Mouse (Mus musculus): ENCODE results near the gene Tmem184c. TPM values are rescaled to one million over a fixed set of nuclear protein-coding genes. Genes with fewer than 3 reads are reported as not detected.

The Tmem184c gene
- 27.2 and 33.7 TPM in 2 replicates for polyA plus RNA-seq (2014; fragmentation: Nextera tagmentation; extraction: Ambion mirVana)

- Histone ChIP-seq H3K4me2 (ENCODE audit: low read length) (peak within 1 kb of the TSS; percentile 54), H3K27ac (ENCODE audit: low read depth) (0 out of 2 replicates have a peak within 1 kb of the TSS, but pooled peaks have one; percentile 7), H3K9ac (ENCODE audit: low read length) (peak within 1 kb of the TSS; percentile 52), H3K36me3 (ENCODE audit: control insufficient read depth, insufficient read depth, low read length) (peaks cover 4% of the 10 kb centered on the region), H3K4me1 (replicated peaks; ENCODE audit: control insufficient read depth, insufficient read depth, low read length) (peaks cover 8% of the 10 kb centered on the region), H3K4me3 (ENCODE audit: low read depth, low read length) (peak within 1 kb of the TSS; percentile 74), H3K27me3 (replicated peaks; ENCODE audit: control insufficient read depth, insufficient read depth, low read length) (no peaks in the 10 kb centered on the region), H3K9me3 (ENCODE audit: control insufficient read depth, low read length) (no peaks in the 10 kb centered on the region)
- peak; percentile 97 for ATAC-seq (replicated peaks; ENCODE audit: low FRiP score, low TSS enrichment, low read depth)
- DNase-seq (ENCODE audit: low spot score) = peak; percentile 99
- under 1% methylated on average over 36 of the region's 36 CpGs for WGBS
Observed at GRCm38 (mm10) chr8:77610374-77610969, at the start of gene Tmem184c. Gene Tmem184c, minus strand, starts transcription at chr8:77610698.

GRCm38 (mm10) chr8:77659534-77660080, 49.1 kb upstream of the Tmem184c start:
- ATAC-seq (replicated peaks; ENCODE audit: low FRiP score, low TSS enrichment, low read depth) (no peak), DNase-seq (ENCODE audit: low spot score) (no peak)
- Histone ChIP-seq H3K27me3 (replicated peaks; ENCODE audit: control insufficient read depth, insufficient read depth, low read length) (no peaks in the 10 kb centered on the region), H3K4me2 (ENCODE audit: low read length) (no peak overlapping the region), H3K9me3 (ENCODE audit: control insufficient read depth, low read length) (no peaks in the 10 kb centered on the region), H3K9ac (ENCODE audit: low read length) (no peak overlapping the region), H3K4me1 (replicated peaks; ENCODE audit: control insufficient read depth, insufficient read depth, low read length) (no peaks in the 10 kb centered on the region), H3K27ac (ENCODE audit: low read depth) (no peak overlapping the region), H3K4me3 (ENCODE audit: low read depth, low read length) (no peak overlapping the region), H3K36me3 (ENCODE audit: control insufficient read depth, insufficient read depth, low read length) (peaks cover 10% of the 10 kb centered on the region; the same call in 1 of the 2 replicates)
- 66% methylated on average over 4 of the region's 4 CpGs for WGBS

DNA sequence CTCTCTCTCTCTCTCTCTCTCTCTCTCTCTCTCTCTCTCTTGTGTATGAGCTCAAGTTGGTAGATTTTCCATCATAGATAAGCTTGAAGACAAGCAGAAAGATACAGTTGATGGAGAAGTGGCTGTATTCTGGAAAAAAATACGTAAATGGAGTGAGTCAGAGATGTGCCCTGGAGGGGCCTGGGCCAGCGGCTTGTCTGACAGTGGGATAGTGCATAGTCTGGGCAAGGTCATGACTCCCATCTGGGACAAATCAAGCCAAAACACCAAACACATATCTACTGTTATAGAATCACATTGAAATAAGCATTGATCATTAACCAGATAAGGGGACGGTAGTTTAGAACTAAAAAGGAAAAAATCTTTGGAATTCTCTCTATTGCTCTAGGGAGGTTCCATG, 47.9 kb upstream of the Tmem184c start:
- no peak for ATAC-seq (replicated peaks; ENCODE audit: low FRiP score, low TSS enrichment, low read depth)
- 63% methylated on average over 3 of the region's 3 CpGs for WGBS
- H3K4me2 ChIP-seq (ENCODE audit: low read length) = no peak overlapping the region
- no peaks in the 10 kb centered on the region for H3K27me3 ChIP-seq (replicated peaks; ENCODE audit: control insufficient read depth, insufficient read depth, low read length)
- no peak overlapping the region for H3K27ac ChIP-seq (ENCODE audit: low read depth)
- no peaks in the 10 kb centered on the region for H3K36me3 ChIP-seq (ENCODE audit: control insufficient read depth, insufficient read depth, low read length)
- no peaks in the 10 kb centered on the region for H3K4me1 ChIP-seq (replicated peaks; ENCODE audit: control insufficient read depth, insufficient read depth, low read length)
- no peaks in the 10 kb centered on the region for H3K9me3 ChIP-seq (ENCODE audit: control insufficient read depth, low read length)
- DNase-seq (ENCODE audit: low spot score) = no peak
- no peak overlapping the region for H3K4me3 ChIP-seq (ENCODE audit: low read depth, low read length)
- no peak overlapping the region for H3K9ac ChIP-seq (ENCODE audit: low read length)

- Histone ChIP-seq H3K36me3 (ENCODE audit: control insufficient read depth, insufficient read depth, low read length) (no peaks in the 10 kb centered on the region), H3K9ac (ENCODE audit: low read length) (no peak overlapping the region), H3K4me1 (replicated peaks; ENCODE audit: control insufficient read depth, insufficient read depth, low read length) (no peaks in the 10 kb centered on the region), H3K4me3 (ENCODE audit: low read depth, low read length) (no peak overlapping the region), H3K4me2 (ENCODE audit: low read length) (no peak overlapping the region), H3K9me3 (ENCODE audit: control insufficient read depth, low read length) (no peaks in the 10 kb centered on the region), H3K27ac (ENCODE audit: low read depth) (no peak overlapping the region), H3K27me3 (replicated peaks; ENCODE audit: control insufficient read depth, insufficient read depth, low read length) (no peaks in the 10 kb centered on the region)
- WGBS = 53% methylated on average over 1 of the region's 1 CpGs
- ATAC-seq (replicated peaks; ENCODE audit: low FRiP score, low TSS enrichment, low read depth) (no peak), DNase-seq (ENCODE audit: low spot score) (peak; percentile 49)
Observed at GRCm38 (mm10) chr8:77650646-77651190, 40.2 kb upstream of the Tmem184c start.

DNA sequence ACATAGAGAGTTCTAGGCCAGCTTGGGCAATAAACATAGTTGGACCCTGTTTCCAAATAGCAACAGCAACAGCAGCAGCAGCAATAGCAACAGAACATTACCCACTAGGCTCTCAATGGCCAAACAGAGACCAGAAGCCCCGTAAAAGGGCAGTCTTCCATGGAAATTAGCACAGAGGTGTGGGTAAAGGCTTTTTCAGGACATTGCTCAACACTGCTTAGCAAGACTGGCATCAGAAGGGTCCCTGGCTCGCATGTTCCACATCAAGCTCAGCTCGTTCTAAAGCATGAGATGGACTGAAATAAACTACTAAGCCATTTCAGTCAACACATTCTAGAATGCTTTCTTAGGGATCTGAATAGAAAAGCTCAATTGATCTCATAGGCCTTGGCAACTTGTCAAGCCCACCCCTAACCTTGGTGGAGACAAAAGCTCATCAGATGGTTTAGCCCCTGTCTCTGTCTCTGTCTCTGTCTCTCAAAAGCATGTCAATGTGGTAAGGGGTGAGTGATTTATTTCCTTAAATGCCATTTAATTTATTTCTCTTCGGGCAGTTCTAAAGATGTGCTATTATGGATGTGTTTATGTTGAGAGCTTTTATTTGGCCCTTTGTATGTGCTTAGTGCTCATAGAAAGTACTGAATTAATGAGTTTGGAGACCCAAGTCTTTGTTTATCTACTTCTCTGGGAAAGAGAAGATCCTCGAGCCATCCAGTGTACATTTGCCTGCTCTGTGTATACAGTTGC, 29.8 kb upstream of the Tmem184c start:
- Histone ChIP-seq H3K9ac (ENCODE audit: low read length) (no peak overlapping the region), H3K4me3 (ENCODE audit: low read depth, low read length) (no peak overlapping the region), H3K27me3 (replicated peaks; ENCODE audit: control insufficient read depth, insufficient read depth, low read length) (no peaks in the 10 kb centered on the region), H3K27ac (ENCODE audit: low read depth) (no peak overlapping the region), H3K4me1 (replicated peaks; ENCODE audit: control insufficient read depth, insufficient read depth, low read length) (no peaks in the 10 kb centered on the region), H3K36me3 (ENCODE audit: control insufficient read depth, insufficient read depth, low read length) (no peaks in the 10 kb centered on the region), H3K9me3 (ENCODE audit: control insufficient read depth, low read length) (no peaks in the 10 kb centered on the region), H3K4me2 (ENCODE audit: low read length) (no peak overlapping the region)
- DNase-seq (ENCODE audit: low spot score) (no peak), ATAC-seq (replicated peaks; ENCODE audit: low FRiP score, low TSS enrichment, low read depth) (no peak)
- WGBS = 58% methylated on average over 5 of the region's 5 CpGs

- 90% methylated on average over 3 of the region's 3 CpGs for WGBS
Observed at GRCm38 (mm10) chr8:77637593-77637992, 27.1 kb upstream of the Tmem184c start.

DNA sequence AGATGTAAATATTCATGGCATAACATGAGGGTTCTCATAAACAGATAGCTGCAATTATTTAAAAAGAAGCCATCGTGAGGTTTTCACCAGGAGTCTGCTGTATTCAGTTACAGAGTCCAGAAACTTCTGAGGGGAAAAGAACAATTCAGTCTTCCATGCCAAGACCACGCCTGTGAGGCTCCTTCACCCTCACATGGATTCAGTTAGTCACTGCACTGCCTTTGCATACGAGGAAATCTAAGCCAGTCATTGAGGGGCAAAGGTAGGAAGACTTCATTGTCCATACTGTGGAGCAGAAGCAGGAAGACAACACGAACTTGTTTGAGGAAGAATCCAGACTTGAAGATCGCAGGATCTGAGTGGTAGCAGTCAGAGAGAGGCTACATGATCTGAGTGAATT, 23.5 kb upstream of the Tmem184c start:
- no peak for ATAC-seq (replicated peaks; ENCODE audit: low FRiP score, low TSS enrichment, low read depth)
- Histone ChIP-seq H3K9me3 (ENCODE audit: control insufficient read depth, low read length) (no peaks in the 10 kb centered on the region), H3K4me2 (ENCODE audit: low read length) (no peak overlapping the region), H3K27ac (ENCODE audit: low read depth) (no peak overlapping the region), H3K36me3 (ENCODE audit: control insufficient read depth, insufficient read depth, low read length) (no peaks in the 10 kb centered on the region), H3K9ac (ENCODE audit: low read length) (no peak overlapping the region), H3K4me3 (ENCODE audit: low read depth, low read length) (no peak overlapping the region), H3K27me3 (replicated peaks; ENCODE audit: control insufficient read depth, insufficient read depth, low read length) (no peaks in the 10 kb centered on the region), H3K4me1 (replicated peaks; ENCODE audit: control insufficient read depth, insufficient read depth, low read length) (peaks cover 6% of the 10 kb centered on the region; the same call in 1 of the 2 replicates)
- DNase-seq (ENCODE audit: low spot score) = no peak
- WGBS = 68% methylated on average over 5 of the region's 5 CpGs

More at GRCm38 (mm10) chr8:77637593-77637992, 27.1 kb upstream of the Tmem184c start:
- no peak for ATAC-seq (replicated peaks; ENCODE audit: low FRiP score, low TSS enrichment, low read depth)
- Histone ChIP-seq H3K9me3 (ENCODE audit: control insufficient read depth, low read length) (no peaks in the 10 kb centered on the region), H3K4me3 (ENCODE audit: low read depth, low read length) (no peak overlapping the region), H3K27me3 (replicated peaks; ENCODE audit: control insufficient read depth, insufficient read depth, low read length) (no peaks in the 10 kb centered on the region), H3K4me2 (ENCODE audit: low read length) (no peak overlapping the region), H3K36me3 (ENCODE audit: control insufficient read depth, insufficient read depth, low read length) (no peaks in the 10 kb centered on the region), H3K27ac (ENCODE audit: low read depth) (no peak overlapping the region), H3K9ac (ENCODE audit: low read length) (no peak overlapping the region), H3K4me1 (replicated peaks; ENCODE audit: control insufficient read depth, insufficient read depth, low read length) (0 out of 2 replicates have a peak, but pooled peaks cover 2% of the 10 kb centered on the region)
- peak; percentile 29 for DNase-seq (ENCODE audit: low spot score)

DNA sequence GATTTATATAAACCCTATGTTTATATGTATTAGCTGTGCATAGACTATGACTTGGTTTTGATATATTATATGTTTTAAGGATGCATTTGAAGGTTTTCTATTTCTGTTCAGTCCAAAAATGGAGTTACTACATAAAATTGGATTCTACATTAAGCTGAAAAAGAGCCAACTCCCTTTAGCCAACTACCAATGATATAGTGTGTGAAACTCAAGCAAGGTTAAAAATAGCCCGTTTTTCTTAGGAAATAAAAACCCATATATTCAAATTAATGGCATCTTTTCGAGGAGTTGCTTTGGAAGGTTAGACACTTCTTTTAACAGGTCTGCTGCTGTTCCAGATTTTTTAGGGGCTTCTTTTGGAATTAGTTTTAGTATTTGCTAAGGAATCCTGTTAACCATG, 22.7 kb upstream of the Tmem184c start:
- ATAC-seq (replicated peaks; ENCODE audit: low FRiP score, low TSS enrichment, low read depth) = no peak
- Histone ChIP-seq H3K27ac (ENCODE audit: low read depth) (no peak overlapping the region), H3K4me1 (replicated peaks; ENCODE audit: control insufficient read depth, insufficient read depth, low read length) (peaks cover 6% of the 10 kb centered on the region; the same call in 1 of the 2 replicates), H3K9ac (ENCODE audit: low read length) (no peak overlapping the region), H3K4me3 (ENCODE audit: low read depth, low read length) (no peak overlapping the region), H3K27me3 (replicated peaks; ENCODE audit: control insufficient read depth, insufficient read depth, low read length) (no peaks in the 10 kb centered on the region), H3K36me3 (ENCODE audit: control insufficient read depth, insufficient read depth, low read length) (no peaks in the 10 kb centered on the region), H3K9me3 (ENCODE audit: control insufficient read depth, low read length) (no peaks in the 10 kb centered on the region), H3K4me2 (ENCODE audit: low read length) (no peak overlapping the region)
- no peak for DNase-seq (ENCODE audit: low spot score)
- WGBS = 59% methylated on average over 2 of the region's 2 CpGs

Measured in intestine, embryonic 14.5 days (tissue).